Mouse (Mus musculus): ENCODE measurements around the gene Gm11111. TPM values are rescaled to one million over a fixed set of nuclear protein-coding genes. Genes with fewer than 3 reads are reported as not detected.

Gm11111 gene
- polyA plus RNA-seq (2012; fragmentation: generic; extraction: Trizol): not detected

DNA sequence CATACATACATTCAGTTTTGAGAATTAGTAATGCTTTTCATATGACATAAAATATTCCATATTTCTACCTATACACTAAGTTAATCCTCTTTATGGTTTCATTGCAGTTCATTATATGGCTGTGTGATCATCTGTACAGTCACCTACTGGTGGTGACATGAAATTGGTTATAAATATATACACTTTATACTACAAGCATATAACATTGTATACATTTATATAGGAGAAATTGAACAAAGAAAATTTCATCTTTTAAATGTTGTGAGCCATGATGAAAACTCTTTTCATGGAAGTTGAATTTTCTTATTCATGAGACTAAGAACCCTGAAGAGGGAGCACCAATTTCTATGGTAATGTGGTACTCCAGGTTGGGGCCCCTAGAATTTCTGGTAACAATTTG is at the start of gene Gm11111:
TSS of gene Gm11111 (plus strand) at position 301 of the 400 bp plus-strand sequence.

Other genes with a start within 250 kb of the Gm11111 start
- not detected for gene Cfap299, start 223.4 kb upstream of the Gm11111 start, polyA plus RNA-seq (2012; fragmentation: generic; extraction: Trizol)

Data from C3H10T1/2 (cell line).